Mouse (Mus musculus) cortical plate, adult 2 months (tissue): ENCODE data around the gene Tub.

Experiments used
- CTCF ChIP-seq: fragments of 200-500 bp; IDR thresholded peaks from 2 replicates; pipeline ENCODE4 v1.5.1; 2011; ENCODE audit warnings: mild to moderate bottlenecking, control low read depth, low read length; ENCODE audit not compliant: insufficient read depth; ENCODE audit errors: extremely low read depth
- POLR2A ChIP-seq: fragments of 200-500 bp; IDR thresholded peaks from 2 replicates; pipeline ENCODE4 v1.6.1; 2011; ENCODE audit warnings: mild to moderate bottlenecking, low read length, control low read depth; ENCODE audit not compliant: insufficient read depth; ENCODE audit errors: extremely low read depth

DNA sequence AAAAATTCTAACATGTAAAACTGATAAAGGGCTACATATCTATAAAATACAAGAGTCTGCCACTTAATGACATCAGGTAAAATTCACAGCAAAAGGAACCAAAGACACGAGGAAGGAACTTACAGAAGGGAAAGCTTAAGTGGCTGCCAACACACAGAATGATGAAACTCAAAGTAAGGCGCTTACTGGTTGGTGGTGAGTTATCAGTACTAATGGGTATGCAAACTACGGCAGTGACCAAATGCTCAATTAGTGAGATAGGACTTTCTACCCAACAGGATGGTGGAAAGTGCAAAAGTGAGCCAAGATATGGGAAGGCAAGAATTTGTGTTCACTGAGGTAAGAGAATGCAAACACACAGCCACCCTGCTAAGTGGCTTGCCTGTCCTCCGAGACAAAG lies 109.4 kb downstream of the Tub start:
- no peak for TF ChIP-seq CTCF
- no peak for TF ChIP-seq POLR2A
